Mouse (Mus musculus) hindbrain, embryonic 14.5 days (tissue): ENCODE measurements around the gene Rassf1. TPM values are rescaled to one million over a fixed set of nuclear protein-coding genes. Genes with fewer than 3 reads are reported as not detected.
A peak's percentile ranks its signal among the peaks of the same experiment; 100 is the strongest.

Experiments used
- ATAC-seq: fragments of 200-750 bp; cut with Nextera tagmentation; 2 replicates; pipeline ENCODE4 v1.8.0; 2017; ENCODE audit warnings: moderate number of reproducible peaks, mild to moderate bottlenecking, moderate TSS enrichment, moderate library complexity; ENCODE audit not compliant: low FRiP score
- DNase-seq: peaks from one replicate; pipeline ENCODE4 v3.0.0-alpha.2; 2015; ENCODE audit warnings: low spot score
- H3K27ac ChIP-seq: fragments of 300-500 bp; sonication (generic); 2 replicates; pipeline ENCODE4 v1.5.1; 2014; ENCODE audit warnings: mild to moderate bottlenecking, moderate library complexity
- H3K27me3 ChIP-seq: fragments of 300-500 bp; sonication (generic); 2 replicates; pipeline ENCODE4 v1.6.1; 2014; ENCODE audit warnings: mild to moderate bottlenecking, low read length, mixed read lengths; ENCODE audit not compliant: control insufficient read depth, insufficient read depth
- H3K36me3 ChIP-seq: fragments of 300-500 bp; sonication (generic); replicated peaks from 2 replicates; pipeline ENCODE4 v1.6.1; 2014; ENCODE audit not compliant: control insufficient read depth, insufficient read depth
- H3K4me1 ChIP-seq: fragments of 300-500 bp; sonication (generic); replicated peaks from 2 replicates; pipeline ENCODE4 v1.6.1; 2014; ENCODE audit warnings: antibody characterized with exemption, low read length, mixed read lengths; ENCODE audit not compliant: control insufficient read depth, insufficient read depth
- H3K4me2 ChIP-seq: fragments of 300-500 bp; sonication (generic); replicated peaks from 2 replicates; pipeline ENCODE4 v1.6.1; 2014; ENCODE audit warnings: mild to moderate bottlenecking, moderate library complexity
- H3K4me3 ChIP-seq: fragments of 300-500 bp; sonication (generic); replicated peaks from 2 replicates; pipeline ENCODE4 v1.5.1; 2014; ENCODE audit warnings: mild to moderate bottlenecking, low read length
- H3K9ac ChIP-seq: fragments of 300-500 bp; sonication (generic); 2 replicates; pipeline ENCODE4 v1.6.1; 2014
- H3K9me3 ChIP-seq: fragments of 300-500 bp; sonication (generic); 2 replicates; pipeline ENCODE4 v1.6.1; 2016; ENCODE audit warnings: low read length; ENCODE audit not compliant: control insufficient read depth
- WGBS: fragments of 180-500 bp; shearing (Covaris S2); extraction: QIAGEN DNeasy Blood & Tissue Kit; methylation state at CpG from one replicate; pipeline ENCODE4 v1.1.7; 2014; 5-methylcytosine and 5-hydroxymethylcytosine counted together
- polyA plus RNA-seq: library from polyadenylated mRNA; unstranded; fragments of >200 nt; fragmentation: Nextera tagmentation; extraction: Ambion mirVana; gene quantifications from 2 replicates; pipeline ENCODE4 v1.2.1, GENCODE M21; 2014

The Rassf1 gene
- 32.6 and 33.5 TPM in 2 replicates for polyA plus RNA-seq

GRCm38 (mm10) chr9:107551117-107551889 is at the start of gene Rassf1:
Gene Rassf1, plus strand, starts transcription at chr9:107551555.
- Histone ChIP-seq H3K27me3 (peaks cover 45% of the 10 kb centered on the region), H3K27ac (no peak within 1 kb of the TSS), H3K4me3 (peak within 1 kb of the TSS; percentile 33), H3K9ac (peak within 1 kb of the TSS; percentile 59), H3K9me3 (no peaks in the 10 kb centered on the region), H3K4me2 (peak within 1 kb of the TSS; percentile 59), H3K36me3 (no peaks in the 10 kb centered on the region), H3K4me1 (peaks cover 44% of the 10 kb centered on the region)
- WGBS, result 2% methylated on average over 63 of the region's 63 CpGs
- ATAC-seq, result no peak
- DNase-seq, result no peak

GRCm38 (mm10) chr9:107502131-107502846 is 49.1 kb upstream of the Rassf1 start:
- no peak overlapping the region for H3K4me2 ChIP-seq
- WGBS, result 85% methylated on average over 12 of the region's 12 CpGs
- H3K4me3 ChIP-seq, result no peak overlapping the region
- no peak for ATAC-seq
- H3K9me3 ChIP-seq, result no peaks in the 10 kb centered on the region
- no peak for DNase-seq
- H3K27me3 ChIP-seq, result no peaks in the 10 kb centered on the region
- peaks cover 12% of the 10 kb centered on the region; the same call in 1 of the 2 replicates for H3K36me3 ChIP-seq
- H3K4me1 ChIP-seq, result peaks cover 31% of the 10 kb centered on the region
- no peak overlapping the region for H3K27ac ChIP-seq
- H3K9ac ChIP-seq, result no peak overlapping the region

GRCm38 (mm10) chr9:107504662-107505537 is 46.5 kb upstream of the Rassf1 start:
- no peaks in the 10 kb centered on the region for H3K9me3 ChIP-seq
- no peaks in the 10 kb centered on the region for H3K27me3 ChIP-seq
- peak overlapping the region; percentile 11; the same call in 1 of the 2 replicates for H3K9ac ChIP-seq
- peaks cover 52% of the 10 kb centered on the region for H3K4me1 ChIP-seq
- H3K27ac ChIP-seq, result peak overlapping the region; percentile 83
- H3K4me3 ChIP-seq, result no peak overlapping the region
- ATAC-seq (peak; percentile 35; the same call in 1 of the 2 replicates), DNase-seq (peak; percentile 47)
- no peak overlapping the region for H3K4me2 ChIP-seq
- no peaks in the 10 kb centered on the region; the same call in 1 of the 2 replicates for H3K36me3 ChIP-seq
- WGBS, result 47% methylated on average over 19 of the region's 19 CpGs

- Histone ChIP-seq H3K9me3 (no peaks in the 10 kb centered on the region), H3K4me3 (no peak overlapping the region), H3K4me2 (no peak overlapping the region; the same call in 1 of the 2 replicates), H3K4me1 (peaks cover 77% of the 10 kb centered on the region), H3K27ac (peak overlapping the region; percentile 62; the same call in 1 of the 2 replicates), H3K9ac (peak overlapping the region; percentile 20; the same call in 1 of the 2 replicates), H3K27me3 (no peaks in the 10 kb centered on the region), H3K36me3 (no peaks in the 10 kb centered on the region)
- DNase-seq (no peak), ATAC-seq (no peak; the same call in 1 of the 2 replicates)
- WGBS, result 49% methylated on average over 10 of the region's 10 CpGs
Measured at GRCm38 (mm10) chr9:107508266-107508665, 43.1 kb upstream of the Rassf1 start.

- Histone ChIP-seq H3K4me2 (no peak overlapping the region), H3K27ac (peak overlapping the region; percentile 83), H3K27me3 (no peaks in the 10 kb centered on the region), H3K9me3 (no peaks in the 10 kb centered on the region), H3K36me3 (no peaks in the 10 kb centered on the region), H3K9ac (no peak overlapping the region), H3K4me1 (peaks cover 71% of the 10 kb centered on the region), H3K4me3 (no peak overlapping the region)
- no peak for DNase-seq
- WGBS, result 72% methylated on average over 14 of the region's 14 CpGs
- ATAC-seq, result no peak
Measured at GRCm38 (mm10) chr9:107510384-107511100, 40.8 kb upstream of the Rassf1 start.

GRCm38 (mm10) chr9:107511436-107511835 is 39.9 kb upstream of the Rassf1 start:
- Histone ChIP-seq H3K4me1 (peaks cover 62% of the 10 kb centered on the region), H3K9ac (peak overlapping the region; percentile 24; the same call in 1 of the 2 replicates), H3K27me3 (no peaks in the 10 kb centered on the region), H3K36me3 (no peaks in the 10 kb centered on the region), H3K4me3 (no peak overlapping the region), H3K27ac (peak overlapping the region; percentile 83), H3K9me3 (no peaks in the 10 kb centered on the region), H3K4me2 (no peak overlapping the region)
- DNase-seq (no peak), ATAC-seq (0 out of 2 replicates have a peak, but pooled peaks have one; percentile 2)
- WGBS, result 43% methylated on average over 8 of the region's 8 CpGs

- Histone ChIP-seq H3K4me2 (no peak overlapping the region), H3K9ac (no peak overlapping the region)
- WGBS, result 42% methylated on average over 16 of the region's 16 CpGs
Measured at GRCm38 (mm10) chr9:107512326-107512725, 39.0 kb upstream of the Rassf1 start.

GRCm38 (mm10) chr9:107514303-107514955 is 36.9 kb upstream of the Rassf1 start:
- H3K9ac ChIP-seq, result peak overlapping the region; percentile 32; the same call in 1 of the 2 replicates
- H3K36me3 ChIP-seq, result peaks cover 14% of the 10 kb centered on the region; the same call in 1 of the 2 replicates
- no peak overlapping the region for H3K4me2 ChIP-seq
- ATAC-seq, result peak; percentile 41; the same call in 1 of the 2 replicates
- no peaks in the 10 kb centered on the region for H3K9me3 ChIP-seq
- H3K4me1 ChIP-seq, result peaks cover 36% of the 10 kb centered on the region
- no peaks in the 10 kb centered on the region for H3K27me3 ChIP-seq
- WGBS, result 25% methylated on average over 14 of the region's 14 CpGs
- no peak overlapping the region for H3K4me3 ChIP-seq
- H3K27ac ChIP-seq, result 0 out of 2 replicates have a peak overlapping the region, but pooled peaks have one; percentile 21
- DNase-seq, result peak; percentile 91

More at GRCm38 (mm10) chr9:107512326-107512725, 39.0 kb upstream of the Rassf1 start:
- ATAC-seq, result no peak
- peaks cover 53% of the 10 kb centered on the region for H3K4me1 ChIP-seq
- peaks cover 4% of the 10 kb centered on the region; the same call in 1 of the 2 replicates for H3K36me3 ChIP-seq
- no peaks in the 10 kb centered on the region for H3K27me3 ChIP-seq
- peak overlapping the region; percentile 83 for H3K27ac ChIP-seq
- no peak overlapping the region for H3K4me3 ChIP-seq
- no peak for DNase-seq
- no peaks in the 10 kb centered on the region for H3K9me3 ChIP-seq
